Mouse (Mus musculus): ENCODE measurements around the gene Dgkb.
A peak's percentile ranks its signal among the peaks of the same experiment; 100 is the strongest.

Gene Dgkb

GRCm38 (mm10) chr12:38593653-38594052, 776.1 kb downstream of the Dgkb start:
- no peak for DNase-seq (ENCODE audit: low read depth, low spot score)

DNA sequence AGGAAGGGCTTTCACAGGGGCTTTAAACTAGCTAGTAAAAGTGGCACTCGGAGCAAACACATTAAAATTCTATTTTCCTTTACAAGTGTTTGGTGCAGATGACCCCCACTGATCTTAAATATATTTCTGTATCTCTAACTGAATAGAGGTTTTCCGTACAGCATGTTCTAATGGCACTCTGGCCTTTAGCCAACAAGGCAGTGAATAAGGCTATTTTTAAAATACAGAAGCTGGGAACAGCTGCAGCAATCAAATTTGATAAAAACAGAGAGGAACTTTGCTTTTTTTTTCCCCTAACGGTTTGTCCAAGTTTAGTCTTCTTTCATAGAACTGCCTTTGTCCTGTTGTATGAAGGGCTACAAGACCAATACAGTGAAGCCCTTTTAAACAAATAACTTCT, 776.5 kb downstream of the Dgkb start:
- no peak for DNase-seq (ENCODE audit: low read depth, low spot score)

- no peak for DNase-seq (ENCODE audit: low read depth, low spot score)
Measured at GRCm38 (mm10) chr12:38596416-38597062, 779.0 kb downstream of the Dgkb start.

DNA sequence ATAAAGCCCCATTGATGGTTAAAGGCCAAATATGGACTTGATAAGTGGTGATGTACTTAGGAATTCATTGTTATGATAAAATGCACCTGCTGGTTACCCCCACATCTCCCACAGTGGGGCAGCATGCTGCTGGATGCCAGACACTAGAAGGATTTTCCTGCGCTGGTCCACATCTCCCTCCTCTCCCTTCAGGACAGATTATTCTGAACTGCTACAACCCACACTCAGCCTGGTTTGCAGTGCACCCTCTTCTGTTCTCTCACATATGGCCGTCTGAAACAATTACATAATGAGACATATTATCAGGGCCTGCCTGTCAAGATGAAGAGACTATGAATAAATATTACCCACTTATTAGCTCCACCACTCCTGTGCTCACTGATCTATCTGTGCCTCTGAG, 780.6 kb downstream of the Dgkb start:
- DNase-seq (ENCODE audit: low read depth, low spot score), result peak; percentile 3

GRCm38 (mm10) chr12:38600165-38600845, 782.8 kb downstream of the Dgkb start:
- DNase-seq (ENCODE audit: low read depth, low spot score), result no peak

DNA sequence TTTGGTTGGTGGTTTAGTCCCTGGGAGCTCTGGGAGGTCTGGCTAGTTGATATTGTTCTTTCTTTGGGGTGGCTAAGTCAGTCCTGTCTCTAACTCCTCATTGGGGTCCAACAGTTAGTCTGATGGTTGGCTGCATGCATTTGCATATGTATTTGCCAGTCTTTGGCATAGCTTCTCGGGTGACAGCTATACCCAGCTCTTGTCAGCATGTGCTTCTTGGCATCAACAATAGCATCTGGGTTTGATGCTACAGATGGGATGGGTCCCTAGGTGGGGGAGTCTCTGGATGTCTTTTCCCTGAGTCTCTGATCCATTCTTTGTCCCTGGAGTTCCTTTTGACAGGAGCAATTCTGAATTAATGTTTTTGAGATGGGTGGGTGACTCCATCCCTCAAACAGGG, 790.6 kb downstream of the Dgkb start:
- no peak for DNase-seq (ENCODE audit: low read depth, low spot score)

- no peak for DNase-seq (ENCODE audit: low read depth, low spot score)
Measured at GRCm38 (mm10) chr12:38668265-38668664, 850.7 kb downstream of the Dgkb start.

Measured in ZHBTc4 (cell line).